Mouse (Mus musculus): ENCODE results near the gene Ypel3. TPM values are rescaled to one million over a fixed set of nuclear protein-coding genes. Genes with fewer than 3 reads are reported as not detected.
"Not testable (repeated sequence)": the region's sequence is repeated elsewhere in the genome, so short reads cannot be mapped to it uniquely, and the experiment has no call there.

Ypel3 gene
- polyA plus RNA-seq (2015; fragmentation: Nextera tagmentation; extraction: Ambion mirVana) = 187 and 200 TPM in 2 replicates

- Histone ChIP-seq H3K9ac (ENCODE audit: low read depth, low read length) (peak within 1 kb of the TSS; percentile 90), H3K4me2 (ENCODE audit: low read length) (peak within 1 kb of the TSS; percentile 92), H3K9me3 (ENCODE audit: control insufficient read depth, low read length) (no peaks in the 10 kb centered on the region), H3K4me3 (ENCODE audit: low read length) (peak within 1 kb of the TSS; percentile 78), H3K27ac (ENCODE audit: low read depth, low read length) (peak within 1 kb of the TSS; percentile 87), H3K27me3 (replicated peaks; ENCODE audit: control insufficient read depth, insufficient read depth, low read length) (no peaks in the 10 kb centered on the region), H3K4me1 (ENCODE audit: control insufficient read depth, insufficient read depth, low read depth, low read length) (peaks cover 34% of the 10 kb centered on the region), H3K36me3 (ENCODE audit: control insufficient read depth, insufficient read depth, low read length) (peaks cover 4% of the 10 kb centered on the region)
- ATAC-seq = peak; percentile 92
- under 1% methylated on average over 27 of the region's 37 CpGs for WGBS
Observed at GRCm38 (mm10) chr7:126776598-126777057, at the start of gene Ypel3. Ypel3 (plus strand) TSS chr7:126776955.

- not testable (repeated sequence) for H3K36me3 ChIP-seq (ENCODE audit: control insufficient read depth, insufficient read depth, low read length); H3K9ac ChIP-seq (ENCODE audit: low read depth, low read length); H3K27me3 ChIP-seq (replicated peaks; ENCODE audit: control insufficient read depth, insufficient read depth, low read length); H3K4me2 ChIP-seq (ENCODE audit: low read length); H3K27ac ChIP-seq (ENCODE audit: low read depth, low read length); H3K9me3 ChIP-seq (ENCODE audit: control insufficient read depth, low read length); H3K4me3 ChIP-seq (ENCODE audit: low read length); H3K4me1 ChIP-seq (ENCODE audit: control insufficient read depth, insufficient read depth, low read depth, low read length); ATAC-seq
- WGBS = 87% methylated on average over 4 of the region's 4 CpGs
Observed at GRCm38 (mm10) chr7:126730256-126730789, 46.4 kb upstream of the Ypel3 start.

- H3K27ac ChIP-seq (ENCODE audit: low read depth, low read length) = no peak overlapping the region
- WGBS = 76% methylated on average over 8 of the region's 8 CpGs
- H3K4me1 ChIP-seq (ENCODE audit: control insufficient read depth, insufficient read depth, low read depth, low read length) = no peaks in the 10 kb centered on the region; the same call in 1 of the 2 replicates
- H3K4me2 ChIP-seq (ENCODE audit: low read length) = no peak overlapping the region
- no peaks in the 10 kb centered on the region for H3K27me3 ChIP-seq (replicated peaks; ENCODE audit: control insufficient read depth, insufficient read depth, low read length)
- ATAC-seq = no peak
- H3K9me3 ChIP-seq (ENCODE audit: control insufficient read depth, low read length) = no peaks in the 10 kb centered on the region
- H3K36me3 ChIP-seq (ENCODE audit: control insufficient read depth, insufficient read depth, low read length) = no peaks in the 10 kb centered on the region
- H3K9ac ChIP-seq (ENCODE audit: low read depth, low read length) = no peak overlapping the region
- no peak overlapping the region for H3K4me3 ChIP-seq (ENCODE audit: low read length)
Observed at GRCm38 (mm10) chr7:126736122-126736521, 40.6 kb upstream of the Ypel3 start.

GRCm38 (mm10) chr7:126739551-126739950, 37.2 kb upstream of the Ypel3 start:
- Histone ChIP-seq H3K4me1 (ENCODE audit: control insufficient read depth, insufficient read depth, low read depth, low read length) (no peaks in the 10 kb centered on the region; the same call in 1 of the 2 replicates), H3K27ac (ENCODE audit: low read depth, low read length) (no peak overlapping the region), H3K9me3 (ENCODE audit: control insufficient read depth, low read length) (no peaks in the 10 kb centered on the region), H3K9ac (ENCODE audit: low read depth, low read length) (no peak overlapping the region), H3K27me3 (replicated peaks; ENCODE audit: control insufficient read depth, insufficient read depth, low read length) (no peaks in the 10 kb centered on the region), H3K36me3 (ENCODE audit: control insufficient read depth, insufficient read depth, low read length) (no peaks in the 10 kb centered on the region), H3K4me3 (ENCODE audit: low read length) (no peak overlapping the region), H3K4me2 (ENCODE audit: low read length) (no peak overlapping the region)
- 79% methylated on average over 17 of the region's 17 CpGs for WGBS
- ATAC-seq = no peak

- ATAC-seq = no peak
- no peak overlapping the region for H3K27ac ChIP-seq (ENCODE audit: low read depth, low read length)
- H3K4me2 ChIP-seq (ENCODE audit: low read length) = no peak overlapping the region; the same call in 1 of the 2 replicates
- H3K4me3 ChIP-seq (ENCODE audit: low read length) = no peak overlapping the region
- no peak overlapping the region for H3K9ac ChIP-seq (ENCODE audit: low read depth, low read length)
- H3K9me3 ChIP-seq (ENCODE audit: control insufficient read depth, low read length) = no peaks in the 10 kb centered on the region
- WGBS = 62% methylated on average over 13 of the region's 13 CpGs
- H3K4me1 ChIP-seq (ENCODE audit: control insufficient read depth, insufficient read depth, low read depth, low read length) = no peaks in the 10 kb centered on the region; the same call in 1 of the 2 replicates
- no peaks in the 10 kb centered on the region for H3K36me3 ChIP-seq (ENCODE audit: control insufficient read depth, insufficient read depth, low read length)
- H3K27me3 ChIP-seq (replicated peaks; ENCODE audit: control insufficient read depth, insufficient read depth, low read length) = no peaks in the 10 kb centered on the region
Observed at GRCm38 (mm10) chr7:126740132-126740735, 36.5 kb upstream of the Ypel3 start.

- no peaks in the 10 kb centered on the region for H3K27me3 ChIP-seq (replicated peaks; ENCODE audit: control insufficient read depth, insufficient read depth, low read length)
- no peak overlapping the region for H3K27ac ChIP-seq (ENCODE audit: low read depth, low read length)
- no peak overlapping the region for H3K9ac ChIP-seq (ENCODE audit: low read depth, low read length)
- H3K4me1 ChIP-seq (ENCODE audit: control insufficient read depth, insufficient read depth, low read depth, low read length) = no peaks in the 10 kb centered on the region; the same call in 1 of the 2 replicates
- no peak overlapping the region for H3K4me3 ChIP-seq (ENCODE audit: low read length)
- no peaks in the 10 kb centered on the region for H3K9me3 ChIP-seq (ENCODE audit: control insufficient read depth, low read length)
- ATAC-seq = no peak
- no peaks in the 10 kb centered on the region for H3K36me3 ChIP-seq (ENCODE audit: control insufficient read depth, insufficient read depth, low read length)
- H3K4me2 ChIP-seq (ENCODE audit: low read length) = no peak overlapping the region
- WGBS = 84% methylated on average over 5 of the region's 5 CpGs
Observed at GRCm38 (mm10) chr7:126740977-126741376, 35.8 kb upstream of the Ypel3 start.

- WGBS = 90% methylated on average over 5 of the region's 5 CpGs
- no peak overlapping the region for H3K4me3 ChIP-seq (ENCODE audit: low read length)
- no peak overlapping the region for H3K9ac ChIP-seq (ENCODE audit: low read depth, low read length)
- no peaks in the 10 kb centered on the region; the same call in 1 of the 2 replicates for H3K4me1 ChIP-seq (ENCODE audit: control insufficient read depth, insufficient read depth, low read depth, low read length)
- no peak overlapping the region for H3K4me2 ChIP-seq (ENCODE audit: low read length)
- ATAC-seq = no peak
- H3K27ac ChIP-seq (ENCODE audit: low read depth, low read length) = no peak overlapping the region
- no peaks in the 10 kb centered on the region for H3K27me3 ChIP-seq (replicated peaks; ENCODE audit: control insufficient read depth, insufficient read depth, low read length)
- no peaks in the 10 kb centered on the region for H3K9me3 ChIP-seq (ENCODE audit: control insufficient read depth, low read length)
- no peaks in the 10 kb centered on the region for H3K36me3 ChIP-seq (ENCODE audit: control insufficient read depth, insufficient read depth, low read length)
Observed at GRCm38 (mm10) chr7:126741452-126741851, 35.3 kb upstream of the Ypel3 start.

- Histone ChIP-seq H3K27ac (ENCODE audit: low read depth, low read length) (no peak overlapping the region), H3K4me1 (ENCODE audit: control insufficient read depth, insufficient read depth, low read depth, low read length) (no peaks in the 10 kb centered on the region; the same call in 1 of the 2 replicates), H3K36me3 (ENCODE audit: control insufficient read depth, insufficient read depth, low read length) (no peaks in the 10 kb centered on the region), H3K9me3 (ENCODE audit: control insufficient read depth, low read length) (no peaks in the 10 kb centered on the region), H3K4me3 (ENCODE audit: low read length) (no peak overlapping the region), H3K9ac (ENCODE audit: low read depth, low read length) (no peak overlapping the region), H3K4me2 (ENCODE audit: low read length) (no peak overlapping the region), H3K27me3 (replicated peaks; ENCODE audit: control insufficient read depth, insufficient read depth, low read length) (no peaks in the 10 kb centered on the region)
- 93% methylated on average over 13 of the region's 13 CpGs for WGBS
- ATAC-seq = no peak
Observed at GRCm38 (mm10) chr7:126741964-126742482, 34.7 kb upstream of the Ypel3 start.

- Histone ChIP-seq H3K9ac (ENCODE audit: low read depth, low read length) (no peak overlapping the region), H3K4me1 (ENCODE audit: control insufficient read depth, insufficient read depth, low read depth, low read length) (no peaks in the 10 kb centered on the region), H3K9me3 (ENCODE audit: control insufficient read depth, low read length) (no peaks in the 10 kb centered on the region), H3K27ac (ENCODE audit: low read depth, low read length) (no peak overlapping the region), H3K27me3 (replicated peaks; ENCODE audit: control insufficient read depth, insufficient read depth, low read length) (no peaks in the 10 kb centered on the region), H3K4me3 (ENCODE audit: low read length) (no peak overlapping the region), H3K36me3 (ENCODE audit: control insufficient read depth, insufficient read depth, low read length) (no peaks in the 10 kb centered on the region), H3K4me2 (ENCODE audit: low read length) (no peak overlapping the region)
- no peak for ATAC-seq
- 91% methylated on average over 12 of the region's 12 CpGs for WGBS
Observed at GRCm38 (mm10) chr7:126746066-126746465, 30.7 kb upstream of the Ypel3 start.
